Mouse (Mus musculus): Measurements from ENCODE around the gene Samd14. TPM values are rescaled to one million over a fixed set of nuclear protein-coding genes. Genes with fewer than 3 reads are reported as not detected.
"Not testable (repeated sequence)": the region's sequence is repeated elsewhere in the genome, so short reads cannot be mapped to it uniquely, and the experiment has no call there.

The Samd14 gene
- 1 to 10 TPM; 1.1 to 1.9 TPM for total RNA-seq (2021)
- long read RNA-seq, experiment 1, partial matches to known transcripts = 1 of 1 reads
- long read RNA-seq, experiment 1, other reads (novel, unspliced or antisense) = 0 of 1 reads
- long read RNA-seq, experiment 2, partial matches to known transcripts = 1 of 2 reads
- long read RNA-seq, experiment 2, other reads (novel, unspliced or antisense) = 0 of 2 reads

- DNase-seq = peak; percentile 60 to 70
Observed at GRCm38 (mm10) chr11:95009629-95010014, at the start of gene Samd14. Samd14 (plus strand) TSS chr11:95009879.

- DNase-seq = no peak
Observed at GRCm38 (mm10) chr11:94962534-94963101, 47.1 kb upstream of the Samd14 start.

- DNase-seq = no peak
Observed at GRCm38 (mm10) chr11:94967419-94967818, 42.3 kb upstream of the Samd14 start, which contains the start of gene Hils1. Hils1 (plus strand) TSS chr11:94967593.

GRCm38 (mm10) chr11:94968187-94968586 is 41.5 kb upstream of the Samd14 start:
- no peak for DNase-seq

- not testable (repeated sequence) for DNase-seq
Observed at GRCm38 (mm10) chr11:94969709-94970108, 40.0 kb upstream of the Samd14 start.

GRCm38 (mm10) chr11:94970210-94970943 is 39.3 kb upstream of the Samd14 start:
- DNase-seq = peak; percentile 70 to 90

GRCm38 (mm10) chr11:94971895-94972615 is 37.6 kb upstream of the Samd14 start:
- DNase-seq = no peak

- DNase-seq = peak in 1 of 2 experiments; percentile 42
Observed at GRCm38 (mm10) chr11:94972887-94973286, 36.8 kb upstream of the Samd14 start.

- DNase-seq = peak; percentile 58 to 63
Observed at GRCm38 (mm10) chr11:94973313-94973712, 36.4 kb upstream of the Samd14 start.

- DNase-seq = peak; percentile 67 to 72
Observed at GRCm38 (mm10) chr11:94974951-94975350, 34.7 kb upstream of the Samd14 start.

GRCm38 (mm10) chr11:94976199-94976598 is 33.5 kb upstream of the Samd14 start, which contains the start of gene Sgca:
Sgca (minus strand) TSS chr11:94976327.
- peak; percentile 62 to 70 for DNase-seq

- no peak for DNase-seq
Observed at GRCm38 (mm10) chr11:94978178-94978915, 31.3 kb upstream of the Samd14 start.

- DNase-seq = peak; percentile 98
Observed at GRCm38 (mm10) chr11:94978947-94979346, 30.7 kb upstream of the Samd14 start.

GRCm38 (mm10) chr11:94979462-94980179 is 30.1 kb upstream of the Samd14 start:
- DNase-seq = no peak

GRCm38 (mm10) chr11:94985140-94985539 is 24.5 kb upstream of the Samd14 start:
- DNase-seq = no peak

GRCm38 (mm10) chr11:94985822-94986221 is 23.9 kb upstream of the Samd14 start:
- no peak for DNase-seq

GRCm38 (mm10) chr11:94986435-94986834 is 23.2 kb upstream of the Samd14 start:
- no peak for DNase-seq

- DNase-seq = no peak
Observed at GRCm38 (mm10) chr11:94987341-94987740, 22.3 kb upstream of the Samd14 start.

- DNase-seq = no peak
Observed at GRCm38 (mm10) chr11:94987851-94988250, 21.8 kb upstream of the Samd14 start.

- peak; percentile 60 to 64 for DNase-seq
Observed at GRCm38 (mm10) chr11:94988780-94989561, 20.7 kb upstream of the Samd14 start.
